Mouse (Mus musculus) liver, embryonic 14 days (tissue): ENCODE results near the gene Slc2a8. TPM values are rescaled to one million over a fixed set of nuclear protein-coding genes. Genes with fewer than 3 reads are reported as not detected.

Source experiments
- polyA plus RNA-seq: library from polyadenylated mRNA; depleted of rRNA; stranded (reverse); fragments of >200 nt; gene quantifications from 2 replicates; pipeline ENCODE4 v1.2.3, GENCODE M21; 2012; rRNA removed

The Slc2a8 gene
- polyA plus RNA-seq: 4.1 and 4.7 TPM in 2 replicates

GRCm38 (mm10) chr2:32981725-32982271 is at the start of gene Slc2a8:
Slc2a8 (minus strand) TSS chr2:32982083.

GRCm38 (mm10) chr2:32961192-32961995 is 20.5 kb downstream of the Slc2a8 start, which contains the start of the genes Rpl12 and Lrsam1:
Rpl12 (plus strand) TSS chr2:32961559.
Lrsam1 (minus strand) TSS chr2:32961614.

Other genes starting within 250 kb of the Slc2a8 start
- 0.06 TPM in 1 of 2 replicates, not detected in the other for gene 6330409D20Rik, start 241.1 kb downstream of the Slc2a8 start, polyA plus RNA-seq
- gene Tor2a, start 224.8 kb downstream of the Slc2a8 start, polyA plus RNA-seq: 17.3 and 22.1 TPM in 2 replicates
- 0.21 and 0.23 TPM in 2 replicates for gene Ttc16, start 206.4 kb downstream of the Slc2a8 start, polyA plus RNA-seq
- 1.6 and 1.8 TPM in 2 replicates for gene Ptrh1, start 206.3 kb downstream of the Slc2a8 start, polyA plus RNA-seq
- 0.01 TPM in 1 of 2 replicates, not detected in the other for gene Cfap157, start 197.7 kb downstream of the Slc2a8 start, polyA plus RNA-seq
- gene Stxbp1, start 134.8 kb downstream of the Slc2a8 start, polyA plus RNA-seq: 2.0 TPM in 2 replicates
- gene Fam129b, start 106.0 kb downstream of the Slc2a8 start, polyA plus RNA-seq: 5.8 and 6.0 TPM in 2 replicates
- gene Rpl12, start 20.5 kb downstream of the Slc2a8 start, polyA plus RNA-seq: 627 and 656 TPM in 2 replicates
- gene Lrsam1, start 20.5 kb downstream of the Slc2a8 start, polyA plus RNA-seq: 2.4 and 2.5 TPM in 2 replicates
- 0.51 and 0.78 TPM in 2 replicates for gene Garnl3, start 149.6 kb upstream of the Slc2a8 start, polyA plus RNA-seq
- 1.4 and 2.3 TPM in 2 replicates for gene Angptl2, start 234.0 kb upstream of the Slc2a8 start, polyA plus RNA-seq